Mouse (Mus musculus) hindbrain, embryonic 13.5 days (tissue): ENCODE results near the gene Nat10. TPM values are rescaled to one million over a fixed set of nuclear protein-coding genes. Genes with fewer than 3 reads are reported as not detected.

Experiments
- ATAC-seq: fragments of 200-750 bp; cut with Nextera tagmentation; 2 replicates; pipeline ENCODE4 v1.8.0; 2017; ENCODE audit warnings: moderate TSS enrichment; ENCODE audit not compliant: low FRiP score
- H3K27ac ChIP-seq: fragments of 300-500 bp; sonication (generic); 2 replicates; pipeline ENCODE4 v1.5.1; 2015; ENCODE audit warnings: inconsistent platforms, mild to moderate bottlenecking, moderate library complexity
- H3K27me3 ChIP-seq: fragments of 300-500 bp; sonication (generic); 2 replicates; pipeline ENCODE4 v1.6.1; 2015; ENCODE audit warnings: mild to moderate bottlenecking, inconsistent platforms
- H3K36me3 ChIP-seq: fragments of 300-500 bp; sonication (generic); 2 replicates; pipeline ENCODE4 v1.6.1; 2015; ENCODE audit warnings: mild to moderate bottlenecking, inconsistent platforms
- H3K4me1 ChIP-seq: fragments of 300-500 bp; sonication (generic); replicated peaks from 2 replicates; pipeline ENCODE4 v1.6.1; 2015; ENCODE audit warnings: inconsistent platforms
- H3K4me2 ChIP-seq: fragments of 300-500 bp; sonication (generic); 2 replicates; pipeline ENCODE4 v1.6.1; 2015; ENCODE audit warnings: inconsistent platforms, mild to moderate bottlenecking, moderate library complexity
- H3K4me3 ChIP-seq: fragments of 300-500 bp; sonication (generic); 2 replicates; pipeline ENCODE4 v1.5.1; 2015; ENCODE audit warnings: mild to moderate bottlenecking, inconsistent platforms
- H3K9ac ChIP-seq: fragments of 300-500 bp; sonication (generic); 2 replicates; pipeline ENCODE4 v1.6.1; 2015; ENCODE audit warnings: mild to moderate bottlenecking, inconsistent platforms
- H3K9me3 ChIP-seq: fragments of 300-500 bp; sonication (generic); 2 replicates; pipeline ENCODE4 v1.6.1; 2016; ENCODE audit warnings: inconsistent platforms
- WGBS: fragments of 180-500 bp; shearing (Covaris S2); methylation state at CpG from one replicate; pipeline ENCODE4 v1.1.7; 2015; 5-methylcytosine and 5-hydroxymethylcytosine counted together
- polyA plus RNA-seq: library from polyadenylated mRNA; unstranded; fragments of >200 nt; fragmentation: Nextera tagmentation; extraction: Ambion mirVana; gene quantifications from 2 replicates; pipeline ENCODE4 v1.2.1, GENCODE M21; 2015

Nat10 gene
- polyA plus RNA-seq, 1 experiment from 2014 or later = 18.5 TPM

DNA sequence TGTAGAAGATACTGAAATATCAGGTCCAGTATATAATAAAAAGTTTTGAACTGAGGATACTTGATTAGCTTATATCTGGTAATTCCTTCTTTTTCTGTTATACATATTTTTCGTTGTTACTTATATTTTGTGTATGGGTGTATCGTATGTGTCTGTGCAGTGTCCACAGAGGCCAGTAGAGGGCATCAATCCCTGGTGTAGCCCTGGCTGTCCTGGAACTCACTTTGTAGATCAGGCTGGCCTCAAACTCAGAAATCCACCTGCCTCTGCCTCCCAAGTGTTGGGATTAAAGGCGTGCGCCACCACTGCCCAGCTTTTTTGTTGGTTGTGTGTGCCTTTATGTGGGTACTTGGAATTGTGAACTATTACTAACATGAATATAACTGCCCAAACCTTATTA, 23.6 kb upstream of the Nat10 start:
- Histone ChIP-seq H3K9ac (no peak overlapping the region), H3K36me3 (peaks cover 19% of the 10 kb centered on the region), H3K4me3 (no peak overlapping the region), H3K27ac (no peak overlapping the region), H3K27me3 (no peaks in the 10 kb centered on the region), H3K4me2 (no peak overlapping the region), H3K4me1 (peaks cover 2% of the 10 kb centered on the region; the same call in 1 of the 2 replicates), H3K9me3 (no peaks in the 10 kb centered on the region)
- no peak for ATAC-seq
- 90% methylated on average over 4 of the region's 4 CpGs for WGBS

GRCm38 (mm10) chr2:103762492-103762891, 1.4 kb upstream of the Nat10 start:
- Histone ChIP-seq H3K27ac (no peak overlapping the region), H3K9me3 (no peaks in the 10 kb centered on the region), H3K4me3 (no peak overlapping the region), H3K4me2 (no peak overlapping the region), H3K27me3 (no peaks in the 10 kb centered on the region), H3K9ac (no peak overlapping the region), H3K4me1 (peaks cover 21% of the 10 kb centered on the region), H3K36me3 (peaks cover 18% of the 10 kb centered on the region)
- 48% methylated on average over 1 of the region's 1 CpGs for WGBS
- no peak for ATAC-seq

DNA sequence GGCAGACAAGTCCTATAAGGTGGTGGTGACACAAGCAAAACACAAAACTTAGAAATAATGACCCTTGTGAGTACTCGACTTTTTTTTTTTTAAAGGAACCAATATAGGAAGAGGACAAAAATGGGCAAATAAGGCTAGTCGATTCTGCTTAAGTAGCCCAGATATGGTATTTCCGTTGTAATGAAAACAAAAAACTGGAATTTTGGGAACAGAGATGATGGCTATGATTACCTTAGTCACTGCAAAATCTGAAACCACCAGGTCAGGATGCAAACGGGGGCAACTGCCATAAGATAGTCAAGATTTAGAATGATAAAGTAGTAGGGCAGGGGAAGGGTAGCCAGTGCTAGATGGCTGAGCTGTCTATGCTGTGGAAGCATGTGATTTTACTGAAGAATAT, 923 bp upstream of the Nat10 start:
- no peak overlapping the region for H3K27ac ChIP-seq
- H3K4me1 ChIP-seq = peaks cover 21% of the 10 kb centered on the region
- H3K9ac ChIP-seq = no peak overlapping the region
- ATAC-seq = no peak
- 37% methylated on average over 4 of the region's 4 CpGs for WGBS
- H3K36me3 ChIP-seq = peaks cover 19% of the 10 kb centered on the region
- H3K4me3 ChIP-seq = peak overlapping the region; percentile 72
- H3K27me3 ChIP-seq = no peaks in the 10 kb centered on the region
- H3K9me3 ChIP-seq = no peaks in the 10 kb centered on the region
- peak overlapping the region; percentile 87 for H3K4me2 ChIP-seq

DNA sequence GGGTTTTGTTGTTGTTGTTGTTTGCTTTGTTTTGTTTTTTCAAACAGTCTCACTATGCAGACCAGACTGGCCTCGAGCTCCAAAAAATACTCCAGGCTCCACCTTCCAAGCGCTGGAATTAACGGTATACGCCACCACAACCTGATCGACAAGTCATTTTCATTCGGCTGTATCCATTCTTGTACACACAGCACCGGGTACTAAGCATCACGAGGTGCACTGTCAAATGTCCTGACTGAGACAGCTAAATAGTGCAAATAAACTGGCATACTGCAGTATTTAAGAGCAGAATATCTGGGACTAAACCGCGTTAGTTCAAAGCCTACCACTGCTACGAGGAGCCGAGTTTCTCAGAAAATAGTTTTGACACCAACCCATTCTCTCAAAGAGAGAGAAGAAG, 649 bp downstream of the Nat10 start:
- under 1% methylated on average over 12 of the region's 12 CpGs for WGBS
- Histone ChIP-seq H3K36me3 (peaks cover 17% of the 10 kb centered on the region), H3K9ac (peak overlapping the region; percentile 79), H3K4me1 (peaks cover 21% of the 10 kb centered on the region), H3K27ac (peak overlapping the region; percentile 79), H3K4me3 (peak overlapping the region; percentile 72), H3K9me3 (no peaks in the 10 kb centered on the region), H3K4me2 (peak overlapping the region; percentile 87), H3K27me3 (no peaks in the 10 kb centered on the region)
- peak; percentile 41 for ATAC-seq

DNA sequence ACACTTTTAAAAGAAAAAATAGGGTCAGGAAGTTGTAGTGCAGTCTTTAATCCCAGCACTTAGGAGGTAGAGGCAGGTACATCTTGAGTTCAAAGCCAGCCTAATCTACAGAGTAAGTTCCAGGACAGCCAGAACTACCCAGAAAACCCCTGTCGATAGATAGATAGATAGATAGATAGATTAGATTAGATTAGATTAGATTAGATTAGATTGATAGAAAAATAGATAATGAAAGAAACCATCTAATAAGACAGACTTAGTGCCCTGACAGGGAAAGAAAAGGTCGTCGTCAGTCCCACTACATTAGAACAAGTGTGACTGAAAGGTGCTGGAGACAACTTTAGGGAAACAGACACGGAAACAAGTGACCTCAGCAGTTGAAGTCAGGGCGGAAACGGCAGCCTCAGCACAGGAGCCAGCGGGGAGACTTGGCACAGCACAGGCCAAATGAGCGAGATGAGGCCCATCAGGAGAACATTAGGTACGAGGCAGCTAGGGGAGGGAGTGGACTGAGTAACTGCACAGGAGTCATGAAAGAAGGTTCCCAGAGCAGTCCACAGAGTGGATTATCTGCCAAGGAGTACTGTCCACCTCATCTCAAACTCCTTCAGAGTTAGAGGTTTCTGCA, 5.5 kb downstream of the Nat10 start:
- H3K27ac ChIP-seq = no peak overlapping the region
- peaks cover 55% of the 10 kb centered on the region for H3K36me3 ChIP-seq
- no peak for ATAC-seq
- no peak overlapping the region for H3K4me2 ChIP-seq
- no peak overlapping the region for H3K9ac ChIP-seq
- no peak overlapping the region for H3K4me3 ChIP-seq
- H3K27me3 ChIP-seq = no peaks in the 10 kb centered on the region
- no peaks in the 10 kb centered on the region for H3K9me3 ChIP-seq
- peaks cover 10% of the 10 kb centered on the region for H3K4me1 ChIP-seq
- WGBS = 94% methylated on average over 9 of the region's 9 CpGs

GRCm38 (mm10) chr2:103754614-103755013, 6.5 kb downstream of the Nat10 start:
- WGBS = 91% methylated on average over 3 of the region's 3 CpGs
- H3K4me3 ChIP-seq = no peak overlapping the region
- H3K4me1 ChIP-seq = peaks cover 3% of the 10 kb centered on the region; the same call in 1 of the 2 replicates
- ATAC-seq = no peak
- H3K36me3 ChIP-seq = peaks cover 64% of the 10 kb centered on the region
- no peak overlapping the region for H3K9ac ChIP-seq
- H3K4me2 ChIP-seq = no peak overlapping the region
- H3K27me3 ChIP-seq = no peaks in the 10 kb centered on the region
- H3K9me3 ChIP-seq = no peaks in the 10 kb centered on the region
- H3K27ac ChIP-seq = no peak overlapping the region

DNA sequence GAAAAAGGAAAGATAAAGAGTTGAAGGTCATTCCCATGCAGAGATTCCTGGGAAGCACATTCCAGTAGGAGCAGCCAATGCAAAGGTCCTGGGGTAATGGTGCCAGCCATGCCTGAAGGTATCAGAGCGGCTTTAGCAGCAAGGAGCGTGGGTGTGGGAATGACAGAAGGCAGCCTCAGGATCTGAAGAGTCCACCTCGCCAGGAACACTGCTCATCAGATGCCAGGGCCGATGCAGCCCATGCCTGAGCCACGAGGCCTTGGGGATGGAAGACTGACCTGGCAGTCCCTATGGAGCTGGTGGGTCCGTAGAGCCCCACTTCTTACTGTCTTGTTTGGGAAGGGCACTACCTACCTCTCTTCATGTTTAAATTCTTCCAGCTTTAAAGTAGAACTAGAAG, 9.3 kb downstream of the Nat10 start:
- H3K9ac ChIP-seq = no peak overlapping the region
- H3K4me2 ChIP-seq = no peak overlapping the region
- no peaks in the 10 kb centered on the region for H3K9me3 ChIP-seq
- H3K27ac ChIP-seq = no peak overlapping the region
- ATAC-seq = no peak
- no peaks in the 10 kb centered on the region for H3K4me1 ChIP-seq
- H3K27me3 ChIP-seq = no peaks in the 10 kb centered on the region
- peaks cover 86% of the 10 kb centered on the region for H3K36me3 ChIP-seq
- WGBS = 93% methylated on average over 6 of the region's 6 CpGs
- no peak overlapping the region for H3K4me3 ChIP-seq

DNA sequence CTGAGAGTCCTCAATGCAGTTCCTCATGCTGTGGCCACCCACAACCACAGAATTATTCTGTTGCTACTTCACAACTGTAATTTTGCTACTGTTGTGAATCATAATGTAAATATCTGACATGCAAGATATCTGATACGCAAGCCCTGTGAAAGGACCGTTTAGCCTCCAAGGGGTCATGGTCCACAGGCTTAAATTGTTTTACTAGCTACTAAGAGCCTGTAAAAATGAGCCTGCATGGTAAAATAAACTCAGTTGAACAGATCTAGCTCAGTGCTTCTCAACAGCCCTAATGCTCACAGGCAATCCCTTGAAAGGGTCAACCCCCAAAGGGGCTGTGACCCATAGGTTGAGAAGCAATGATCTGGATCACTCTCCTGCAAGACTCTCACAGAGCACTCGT, 12.0 kb downstream of the Nat10 start:
- no peak overlapping the region for H3K27ac ChIP-seq
- H3K4me1 ChIP-seq = no peaks in the 10 kb centered on the region
- WGBS = 89% methylated on average over 3 of the region's 3 CpGs

GRCm38 (mm10) chr2:103747891-103748290, 13.2 kb downstream of the Nat10 start:
- no peak overlapping the region for H3K27ac ChIP-seq
- no peak overlapping the region for H3K9ac ChIP-seq
- H3K9me3 ChIP-seq = no peaks in the 10 kb centered on the region
- H3K27me3 ChIP-seq = no peaks in the 10 kb centered on the region
- H3K4me1 ChIP-seq = no peaks in the 10 kb centered on the region
- 92% methylated on average over 9 of the region's 9 CpGs for WGBS
- no peak overlapping the region for H3K4me2 ChIP-seq
- no peak for ATAC-seq
- no peak overlapping the region for H3K4me3 ChIP-seq
- peaks cover 66% of the 10 kb centered on the region for H3K36me3 ChIP-seq

More for the DNA sequence above, 12.0 kb downstream of the Nat10 start:
- ATAC-seq = no peak
- Histone ChIP-seq H3K27me3 (no peaks in the 10 kb centered on the region), H3K4me3 (no peak overlapping the region), H3K36me3 (peaks cover 71% of the 10 kb centered on the region), H3K9me3 (no peaks in the 10 kb centered on the region), H3K4me2 (no peak overlapping the region), H3K9ac (no peak overlapping the region)

GRCm38 (mm10) chr2:103746761-103747160, 14.3 kb downstream of the Nat10 start:
- peaks cover 67% of the 10 kb centered on the region for H3K36me3 ChIP-seq

DNA sequence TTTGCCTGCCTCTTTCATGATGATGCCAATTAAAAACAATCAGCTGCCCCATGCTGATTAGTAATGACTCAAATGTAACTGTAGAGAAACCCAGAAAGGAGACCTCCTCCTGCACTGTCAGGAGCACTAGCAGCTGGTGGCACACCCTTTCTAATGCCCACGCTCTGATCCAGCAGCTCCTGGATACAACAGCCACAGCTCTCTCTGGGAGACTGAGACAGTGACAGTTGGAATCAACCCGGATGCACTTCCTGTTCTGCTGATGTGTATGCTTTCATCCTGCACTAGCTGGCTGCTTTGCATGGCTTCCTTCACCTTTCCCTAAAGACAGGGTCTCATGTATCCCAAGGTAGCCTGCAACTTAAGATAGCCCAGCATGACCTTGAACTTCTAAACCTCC, 15.0 kb downstream of the Nat10 start:
- ATAC-seq = no peak
- H3K36me3 ChIP-seq = peaks cover 64% of the 10 kb centered on the region
- no peaks in the 10 kb centered on the region for H3K9me3 ChIP-seq
- H3K27me3 ChIP-seq = no peaks in the 10 kb centered on the region
- no peak overlapping the region for H3K27ac ChIP-seq
- H3K4me3 ChIP-seq = no peak overlapping the region
- WGBS = 85% methylated on average over 2 of the region's 2 CpGs
- no peak overlapping the region for H3K4me2 ChIP-seq
- H3K9ac ChIP-seq = no peak overlapping the region
- no peaks in the 10 kb centered on the region for H3K4me1 ChIP-seq

More at GRCm38 (mm10) chr2:103746761-103747160, 14.3 kb downstream of the Nat10 start:
- no peak for ATAC-seq
- H3K4me2 ChIP-seq = no peak overlapping the region
- H3K9ac ChIP-seq = 0 out of 2 replicates have a peak overlapping the region, but pooled peaks have one; percentile 35
- no peaks in the 10 kb centered on the region for H3K27me3 ChIP-seq
- no peaks in the 10 kb centered on the region for H3K9me3 ChIP-seq
- WGBS = 89% methylated on average over 2 of the region's 2 CpGs
- no peaks in the 10 kb centered on the region for H3K4me1 ChIP-seq
- H3K27ac ChIP-seq = no peak overlapping the region
- H3K4me3 ChIP-seq = no peak overlapping the region

DNA sequence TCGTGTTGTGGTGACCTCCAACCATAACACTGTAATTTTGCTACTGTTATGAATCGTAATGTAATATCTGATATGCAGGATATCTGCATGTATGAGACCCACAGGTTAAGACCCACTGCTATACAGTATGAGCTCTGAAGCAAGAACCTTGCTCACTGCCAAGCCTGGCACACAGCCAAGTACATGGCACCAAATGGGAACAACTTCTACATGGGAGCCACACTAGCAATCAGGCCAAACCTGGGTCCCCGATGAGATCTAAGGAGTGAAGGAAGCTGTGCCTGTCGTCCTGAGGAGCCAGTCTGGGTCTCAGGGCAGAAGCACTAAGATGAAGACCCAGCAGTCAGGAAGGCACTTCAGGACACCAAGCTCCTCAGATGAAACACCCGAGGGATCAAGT, 15.6 kb downstream of the Nat10 start:
- no peak overlapping the region for H3K4me2 ChIP-seq
- no peaks in the 10 kb centered on the region for H3K27me3 ChIP-seq
- H3K9ac ChIP-seq = no peak overlapping the region
- 86% methylated on average over 5 of the region's 5 CpGs for WGBS
- H3K9me3 ChIP-seq = no peaks in the 10 kb centered on the region
- no peak overlapping the region for H3K4me3 ChIP-seq
- ATAC-seq = no peak
- H3K27ac ChIP-seq = no peak overlapping the region
- no peaks in the 10 kb centered on the region for H3K4me1 ChIP-seq
- peaks cover 64% of the 10 kb centered on the region for H3K36me3 ChIP-seq

DNA sequence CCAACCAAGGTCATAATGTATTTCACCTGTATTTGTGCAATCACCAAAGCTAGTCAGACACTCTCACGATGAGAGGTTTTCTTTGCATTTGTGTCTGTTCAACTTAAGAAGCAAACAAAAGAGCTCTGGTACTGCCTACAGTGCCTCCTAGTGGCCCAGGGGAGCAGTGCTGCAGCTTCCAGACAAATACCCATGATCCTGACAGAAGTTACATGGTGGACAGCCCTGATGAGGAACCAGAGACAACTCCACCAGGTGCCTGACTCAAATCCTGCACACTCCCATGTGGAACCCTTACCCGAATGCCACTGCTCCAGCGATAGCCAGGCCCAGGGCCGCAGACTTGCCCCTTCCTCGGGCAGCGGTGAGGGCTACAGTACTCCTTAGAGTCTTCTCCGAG, 17.1 kb downstream of the Nat10 start:
- Histone ChIP-seq H3K4me1 (no peaks in the 10 kb centered on the region), H3K4me2 (no peak overlapping the region), H3K9me3 (no peaks in the 10 kb centered on the region), H3K9ac (0 out of 2 replicates have a peak overlapping the region, but pooled peaks have one; percentile 29), H3K36me3 (peaks cover 62% of the 10 kb centered on the region), H3K27me3 (no peaks in the 10 kb centered on the region), H3K27ac (no peak overlapping the region), H3K4me3 (no peak overlapping the region)
- 80% methylated on average over 7 of the region's 7 CpGs for WGBS
- ATAC-seq = no peak
